Mouse (Mus musculus): ENCODE measurements at regions not wholly inside any gene's neighbourhood (a gene's known extent, or its start where the extent isn't known, plus 50 kb on each side); places are given as distances from the start of the nearest gene placed in this dataset.

DNA sequence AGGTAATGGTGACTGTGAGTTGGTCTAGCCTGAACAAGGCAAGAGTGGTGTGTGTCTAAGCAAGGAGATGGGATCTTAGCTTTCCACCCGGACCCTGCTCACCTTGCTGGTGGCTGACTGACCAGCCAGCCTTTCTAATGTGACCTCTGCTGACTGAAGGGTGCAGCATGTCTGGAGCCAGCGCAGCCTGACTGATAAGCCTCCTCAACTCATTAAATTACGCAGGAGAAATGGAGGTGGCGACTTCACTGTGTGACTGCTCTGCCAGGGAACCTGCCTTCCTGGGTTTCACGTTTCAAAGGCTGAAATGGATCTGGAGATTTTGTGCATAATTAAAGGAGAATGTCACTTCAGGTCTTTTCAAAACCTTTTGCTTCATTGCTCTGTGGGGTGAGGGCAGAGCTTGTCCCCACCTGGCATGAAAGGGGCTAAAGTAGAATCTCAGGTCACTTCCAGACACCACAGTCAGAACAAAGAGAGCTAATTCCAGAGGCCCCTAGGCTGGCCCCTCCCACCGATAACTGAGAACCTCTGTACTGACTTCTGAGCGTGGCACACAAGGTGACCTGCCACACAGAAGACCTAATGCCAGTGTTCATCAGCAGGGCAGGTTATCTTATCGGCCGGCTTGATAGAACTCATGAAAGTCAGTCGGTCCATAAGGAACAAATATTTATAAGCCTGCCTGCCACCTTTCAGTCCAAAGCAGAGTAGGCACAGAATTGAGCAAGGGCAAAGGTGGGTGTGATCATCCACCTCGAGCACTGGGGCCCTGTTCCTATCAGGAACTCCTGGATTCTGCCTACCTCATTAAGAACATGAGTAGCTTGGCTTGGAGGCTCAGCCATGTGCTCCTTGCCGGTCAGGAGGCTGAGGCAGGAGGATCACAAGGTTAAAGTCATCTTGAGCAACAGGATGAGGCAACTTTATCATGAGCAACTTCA lies 53.1 kb upstream of the Vps8 start:
- ATAC-seq (ENCODE audit: low FRiP score) = no peak
- Histone ChIP-seq H3K9ac (no peak overlapping the region), H3K4me3 (no peak overlapping the region), H3K4me2 (no peak overlapping the region), H3K9me3 (no peaks in the 10 kb centered on the region), H3K4me1 (replicated peaks) (peaks cover 17% of the 10 kb centered on the region), H3K36me3 (no peaks in the 10 kb centered on the region), H3K27me3 (peaks cover 7% of the 10 kb centered on the region; the same call in 1 of the 2 replicates), H3K27ac (no peak overlapping the region)
- 74% methylated on average over 12 of the region's 12 CpGs for WGBS
